Mouse (Mus musculus) midbrain, embryonic 12.5 days (tissue): ENCODE data around the gene Tmem127. TPM values are rescaled to one million over a fixed set of nuclear protein-coding genes. Genes with fewer than 3 reads are reported as not detected.
"Not testable (repeated sequence)": the region's sequence is repeated elsewhere in the genome, so short reads cannot be mapped to it uniquely, and the experiment has no call there.

Source experiments
- ATAC-seq: fragments of 200-750 bp; cut with Nextera tagmentation; 2 replicates; pipeline ENCODE4 v1.8.0; 2017; ENCODE audit warnings: low read depth, moderate TSS enrichment, moderate library complexity; ENCODE audit not compliant: low FRiP score
- H3K27ac ChIP-seq: fragments of 300-500 bp; sonication (generic); replicated peaks from 2 replicates; pipeline ENCODE4 v1.5.1; 2016; ENCODE audit warnings: mild to moderate bottlenecking
- H3K27me3 ChIP-seq: fragments of 300-500 bp; sonication (generic); 2 replicates; pipeline ENCODE4 v1.6.1; 2016; ENCODE audit warnings: mild to moderate bottlenecking
- H3K36me3 ChIP-seq: fragments of 300-500 bp; sonication (generic); 2 replicates; pipeline ENCODE4 v1.6.1; 2016
- H3K4me1 ChIP-seq: fragments of 300-500 bp; sonication (generic); 2 replicates; pipeline ENCODE4 v1.6.1; 2016
- H3K4me2 ChIP-seq: fragments of 300-500 bp; sonication (generic); replicated peaks from 2 replicates; pipeline ENCODE4 v1.6.1; 2016; ENCODE audit warnings: mild to moderate bottlenecking, moderate library complexity
- H3K4me3 ChIP-seq: fragments of 300-500 bp; sonication (generic); 2 replicates; pipeline ENCODE4 v1.5.1; 2016; ENCODE audit warnings: mild to moderate bottlenecking
- H3K9ac ChIP-seq: fragments of 300-500 bp; sonication (generic); replicated peaks from 2 replicates; pipeline ENCODE4 v1.6.1; 2016; ENCODE audit warnings: mild to moderate bottlenecking, moderate library complexity
- H3K9me3 ChIP-seq: fragments of 300-500 bp; sonication (generic); 2 replicates; pipeline ENCODE4 v1.6.1; 2016; ENCODE audit warnings: mild to moderate bottlenecking
- WGBS: fragments of 180-500 bp; shearing (Covaris S2); methylation state at CpG from one replicate; pipeline ENCODE4 v1.1.7; 2016; 5-methylcytosine and 5-hydroxymethylcytosine counted together
- polyA plus RNA-seq: library from polyadenylated mRNA; unstranded; fragments of >200 nt; fragmentation: Nextera tagmentation; extraction: Ambion mirVana; gene quantifications from 2 replicates; pipeline ENCODE4 v1.2.1, GENCODE M21; 2016

The Tmem127 gene
- 36.4 and 39.3 TPM in 2 replicates for polyA plus RNA-seq

GRCm38 (mm10) chr2:127247592-127248333, at the start of gene Tmem127, which contains the start of gene Ciao1:
Gene Tmem127 (plus strand): TSS chr2:127247908.
Gene Ciao1 (minus strand): TSS chr2:127247816.
- WGBS: under 1% methylated on average over 53 of the region's 53 CpGs
- Histone ChIP-seq H3K4me1 (peaks cover 22% of the 10 kb centered on the region), H3K9me3 (no peaks in the 10 kb centered on the region), H3K4me2 (peak within 1 kb of the TSS; percentile 96), H3K27ac (peak within 1 kb of the TSS; percentile 64), H3K4me3 (peak within 1 kb of the TSS; percentile 86), H3K9ac (peak within 1 kb of the TSS; percentile 90), H3K27me3 (no peaks in the 10 kb centered on the region), H3K36me3 (peaks cover 33% of the 10 kb centered on the region)
- peak; percentile 99 for ATAC-seq

GRCm38 (mm10) chr2:127204932-127205331, 42.8 kb upstream of the Tmem127 start:
- Histone ChIP-seq H3K27me3 (no peaks in the 10 kb centered on the region), H3K9me3 (no peaks in the 10 kb centered on the region), H3K4me2 (no peak overlapping the region), H3K36me3 (peaks cover 13% of the 10 kb centered on the region), H3K4me1 (peaks cover 15% of the 10 kb centered on the region), H3K27ac (no peak overlapping the region), H3K9ac (no peak overlapping the region), H3K4me3 (no peak overlapping the region)
- ATAC-seq: no peak
- 31% methylated on average over 3 of the region's 3 CpGs for WGBS

GRCm38 (mm10) chr2:127205936-127206335, 41.8 kb upstream of the Tmem127 start:
- not testable (repeated sequence) for H3K4me2 ChIP-seq, H3K27ac ChIP-seq, H3K9me3 ChIP-seq, ATAC-seq, H3K4me3 ChIP-seq, H3K27me3 ChIP-seq, H3K9ac ChIP-seq
- Histone ChIP-seq H3K4me1 (peaks cover 15% of the 10 kb centered on the region), H3K36me3 (peaks cover 20% of the 10 kb centered on the region)
- WGBS: 85% methylated on average over 4 of the region's 4 CpGs

GRCm38 (mm10) chr2:127206916-127207315, 40.8 kb upstream of the Tmem127 start:
- 94% methylated on average over 2 of the region's 2 CpGs for WGBS
- Histone ChIP-seq H3K4me3 (no peak overlapping the region), H3K27me3 (no peaks in the 10 kb centered on the region), H3K4me2 (no peak overlapping the region), H3K4me1 (peaks cover 15% of the 10 kb centered on the region), H3K9ac (no peak overlapping the region), H3K36me3 (peaks cover 24% of the 10 kb centered on the region), H3K9me3 (no peaks in the 10 kb centered on the region), H3K27ac (no peak overlapping the region)
- no peak for ATAC-seq

- H3K36me3 ChIP-seq: peaks cover 26% of the 10 kb centered on the region
- ATAC-seq: peak; percentile 97
- peak within 1 kb of the TSS; percentile 79 for H3K9ac ChIP-seq
- no peaks in the 10 kb centered on the region for H3K9me3 ChIP-seq
- peak within 1 kb of the TSS; percentile 87 for H3K4me3 ChIP-seq
- H3K27me3 ChIP-seq: no peaks in the 10 kb centered on the region
- 11% methylated on average over 36 of the region's 36 CpGs for WGBS
- peak within 1 kb of the TSS; percentile 58 for H3K27ac ChIP-seq
- peaks cover 15% of the 10 kb centered on the region for H3K4me1 ChIP-seq
- peak within 1 kb of the TSS; percentile 86 for H3K4me2 ChIP-seq
These were observed 39.9 kb upstream of the Tmem127 start, which contains the start of the genes 1810024B03Rik and Snrnp200 for GRCm38 (mm10) chr2:127207547-127208451. Gene 1810024B03Rik (minus strand): TSS chr2:127208280. Gene Snrnp200 (plus strand): TSS chr2:127208386.

GRCm38 (mm10) chr2:127208452-127208769, 39.3 kb upstream of the Tmem127 start:
- peak overlapping the region; percentile 87 for H3K4me3 ChIP-seq
- ATAC-seq: no peak
- peaks cover 31% of the 10 kb centered on the region for H3K36me3 ChIP-seq
- H3K4me2 ChIP-seq: peak overlapping the region; percentile 86
- no peaks in the 10 kb centered on the region for H3K27me3 ChIP-seq
- H3K27ac ChIP-seq: peak overlapping the region; percentile 58; the same call in 1 of the 2 replicates
- H3K4me1 ChIP-seq: peaks cover 15% of the 10 kb centered on the region
- H3K9ac ChIP-seq: peak overlapping the region; percentile 79
- 0% methylated on average over 17 of the region's 17 CpGs for WGBS
- H3K9me3 ChIP-seq: no peaks in the 10 kb centered on the region

GRCm38 (mm10) chr2:127210701-127211100, 37.0 kb upstream of the Tmem127 start:
- Histone ChIP-seq H3K9ac (no peak overlapping the region), H3K9me3 (no peaks in the 10 kb centered on the region), H3K36me3 (peaks cover 54% of the 10 kb centered on the region), H3K27ac (no peak overlapping the region), H3K4me3 (no peak overlapping the region), H3K4me2 (no peak overlapping the region), H3K4me1 (peaks cover 15% of the 10 kb centered on the region), H3K27me3 (no peaks in the 10 kb centered on the region)
- ATAC-seq: no peak
- WGBS: 97% methylated on average over 11 of the region's 11 CpGs

GRCm38 (mm10) chr2:127217746-127218145, 30.0 kb upstream of the Tmem127 start:
- Histone ChIP-seq H3K9ac (no peak overlapping the region), H3K36me3 (peaks cover 97% of the 10 kb centered on the region), H3K4me3 (no peak overlapping the region), H3K9me3 (no peaks in the 10 kb centered on the region), H3K27me3 (no peaks in the 10 kb centered on the region), H3K4me2 (no peak overlapping the region), H3K4me1 (no peaks in the 10 kb centered on the region), H3K27ac (no peak overlapping the region)
- ATAC-seq: no peak
- 94% methylated on average over 5 of the region's 5 CpGs for WGBS

GRCm38 (mm10) chr2:127225261-127225660, 22.4 kb upstream of the Tmem127 start:
- no peaks in the 10 kb centered on the region for H3K4me1 ChIP-seq
- H3K36me3 ChIP-seq: peaks cover 95% of the 10 kb centered on the region
- ATAC-seq: no peak
- no peak overlapping the region for H3K4me2 ChIP-seq
- H3K9me3 ChIP-seq: peaks cover 5% of the 10 kb centered on the region; the same call in 1 of the 2 replicates
- no peaks in the 10 kb centered on the region for H3K27me3 ChIP-seq
- no peak overlapping the region for H3K4me3 ChIP-seq
- WGBS: 99% methylated on average over 3 of the region's 3 CpGs
- H3K9ac ChIP-seq: no peak overlapping the region
- H3K27ac ChIP-seq: no peak overlapping the region

- H3K36me3 ChIP-seq: peaks cover 93% of the 10 kb centered on the region
- no peak for ATAC-seq
- 95% methylated on average over 11 of the region's 11 CpGs for WGBS
These were observed 9.7 kb upstream of the Tmem127 start for GRCm38 (mm10) chr2:127237897-127238610.

GRCm38 (mm10) chr2:127240065-127240464, 7.6 kb upstream of the Tmem127 start:
- ATAC-seq: no peak
- no peak overlapping the region for H3K4me3 ChIP-seq
- peaks cover 88% of the 10 kb centered on the region for H3K36me3 ChIP-seq

More at GRCm38 (mm10) chr2:127237897-127238610, 9.7 kb upstream of the Tmem127 start:
- Histone ChIP-seq H3K4me1 (no peaks in the 10 kb centered on the region), H3K27ac (no peak overlapping the region), H3K4me2 (no peak overlapping the region), H3K9me3 (no peaks in the 10 kb centered on the region), H3K27me3 (no peaks in the 10 kb centered on the region), H3K9ac (no peak overlapping the region), H3K4me3 (no peak overlapping the region)

More at GRCm38 (mm10) chr2:127240065-127240464, 7.6 kb upstream of the Tmem127 start:
- no peaks in the 10 kb centered on the region for H3K4me1 ChIP-seq
- H3K9ac ChIP-seq: no peak overlapping the region
- WGBS: 91% methylated on average over 2 of the region's 2 CpGs
- no peaks in the 10 kb centered on the region for H3K9me3 ChIP-seq
- H3K27ac ChIP-seq: no peak overlapping the region
- no peak overlapping the region for H3K4me2 ChIP-seq
- H3K27me3 ChIP-seq: no peaks in the 10 kb centered on the region
